Mouse (Mus musculus) E14TG2a.4 (cell line): ENCODE measurements around the gene Csk.

ENCODE experiments used
- CTCF ChIP-seq: conservative IDR thresholded peaks from 2 replicates; pipeline ENCODE4 v1.5.1; 2014; ENCODE audit warnings: low read length
- NANOG ChIP-seq: IDR thresholded peaks from 2 replicates; pipeline ENCODE4 v1.6.1; 2014; ENCODE audit warnings: borderline replicate concordance, low read length, mixed read lengths

GRCm38 (mm10) chr9:57657843-57658242, 4.4 kb upstream of the Csk start:
- TF ChIP-seq CTCF (no peak), NANOG (no peak)
